Mouse (Mus musculus) lung, adult 18-20 months (tissue): Measurements from ENCODE around the gene Dnaja2.
A peak's percentile ranks its signal among the peaks of the same experiment; 100 is the strongest.

ENCODE experiments used
- DNase-seq, 2 experiments: peaks; one replicate each; pipeline ENCODE4 v3.0.0; 2022; ENCODE audit warnings: mixed read lengths in 2 of 2

Dnaja2 gene

GRCm38 (mm10) chr8:85555181-85556145, at the start of gene Dnaja2:
Dnaja2 (minus strand) TSS chr8:85555344.
- peak; percentile 84 to 88 for DNase-seq

GRCm38 (mm10) chr8:85604201-85604600, 49.1 kb upstream of the Dnaja2 start:
- no peak for DNase-seq

GRCm38 (mm10) chr8:85603203-85603895, 48.2 kb upstream of the Dnaja2 start:
- DNase-seq: peak; percentile 31 to 42

GRCm38 (mm10) chr8:85602737-85603136, 47.6 kb upstream of the Dnaja2 start:
- DNase-seq: no peak

- no peak for DNase-seq
These were observed 46.6 kb upstream of the Dnaja2 start for GRCm38 (mm10) chr8:85601741-85602140.

GRCm38 (mm10) chr8:85597413-85598191, 42.5 kb upstream of the Dnaja2 start:
- peak in 1 of 2 experiments; percentile 8 for DNase-seq

GRCm38 (mm10) chr8:85595391-85595790, 40.2 kb upstream of the Dnaja2 start:
- DNase-seq: peak; percentile 17 to 33

- no peak for DNase-seq
These were observed 39.8 kb upstream of the Dnaja2 start for GRCm38 (mm10) chr8:85594983-85595382.

- peak in 1 of 2 experiments; percentile 21 for DNase-seq
These were observed 38.2 kb upstream of the Dnaja2 start for GRCm38 (mm10) chr8:85593324-85593723.

GRCm38 (mm10) chr8:85591532-85591931, 36.4 kb upstream of the Dnaja2 start:
- DNase-seq: no peak

GRCm38 (mm10) chr8:85590258-85590657, 35.1 kb upstream of the Dnaja2 start:
- DNase-seq: no peak

GRCm38 (mm10) chr8:85588596-85588995, 33.5 kb upstream of the Dnaja2 start:
- DNase-seq: no peak

GRCm38 (mm10) chr8:85577666-85578065, 22.5 kb upstream of the Dnaja2 start:
- no peak for DNase-seq

- DNase-seq: no peak
These were observed 18.9 kb upstream of the Dnaja2 start for GRCm38 (mm10) chr8:85573972-85574496.

GRCm38 (mm10) chr8:85570466-85570865, 15.3 kb upstream of the Dnaja2 start:
- no peak for DNase-seq

GRCm38 (mm10) chr8:85567801-85568200, 12.7 kb upstream of the Dnaja2 start:
- no peak for DNase-seq

GRCm38 (mm10) chr8:85565186-85565585, 10.0 kb upstream of the Dnaja2 start:
- DNase-seq: no peak

GRCm38 (mm10) chr8:85563336-85563735, 8.2 kb upstream of the Dnaja2 start:
- no peak for DNase-seq

- DNase-seq: no peak
These were observed 4.8 kb upstream of the Dnaja2 start for GRCm38 (mm10) chr8:85559966-85560365.

- no peak for DNase-seq
These were observed 4.1 kb upstream of the Dnaja2 start for GRCm38 (mm10) chr8:85559201-85559600.

GRCm38 (mm10) chr8:85557601-85557986, 2.5 kb upstream of the Dnaja2 start:
- no peak for DNase-seq

GRCm38 (mm10) chr8:85556986-85557600, 1.9 kb upstream of the Dnaja2 start:
- DNase-seq: no peak
